Mouse (Mus musculus) kidney, adult 2 months (tissue): ENCODE data around the gene Gcnt4.

Source experiments
- CTCF ChIP-seq: fragments of 200-500 bp; conservative IDR thresholded peaks from 2 replicates; pipeline ENCODE4 v1.5.1; 2011; ENCODE audit warnings: low read depth, mild to moderate bottlenecking, control low read depth, low read length, moderate library complexity, mixed read lengths; ENCODE audit not compliant: insufficient read depth, insufficient read length
- POLR2A ChIP-seq: fragments of 200-500 bp; IDR thresholded peaks from one replicate; pipeline ENCODE4 v1.6.1; 2011; ENCODE audit warnings: low read depth, low read length, control low read depth

- TF ChIP-seq POLR2A (no peak), CTCF (no peak)
These were observed 61.2 kb downstream of the Gcnt4 start for GRCm38 (mm10) chr13:96985599-96986275.
